Mouse (Mus musculus) E14TG2a.4 (cell line): ENCODE measurements around the gene Ahcyl1.

Experiments
- H3K27me3 ChIP-seq: 2 replicates; pipeline ENCODE4 v1.6.1; 2014; ENCODE audit warnings: low read length, control low read depth; ENCODE audit not compliant: insufficient read depth
- H3K36me3 ChIP-seq: 2 replicates; pipeline ENCODE4 v1.6.1; 2014; ENCODE audit warnings: low read length, control low read depth; ENCODE audit not compliant: insufficient read depth
- H3K4me1 ChIP-seq: replicated peaks from 2 replicates; pipeline ENCODE4 v1.6.1; 2014; ENCODE audit warnings: low read depth, low read length, control low read depth
- H3K4me3 ChIP-seq: replicated peaks from 2 replicates; pipeline ENCODE4 v1.5.1; 2014; ENCODE audit warnings: mild to moderate bottlenecking, low read length
- H3K9me3 ChIP-seq: 2 replicates; pipeline ENCODE4 v1.6.1; 2014; ENCODE audit warnings: low read length, control low read depth
- CTCF ChIP-seq: conservative IDR thresholded peaks from 2 replicates; pipeline ENCODE4 v1.5.1; 2014; ENCODE audit warnings: low read length
- NANOG ChIP-seq: IDR thresholded peaks from 2 replicates; pipeline ENCODE4 v1.6.1; 2014; ENCODE audit warnings: borderline replicate concordance, low read length, mixed read lengths
- POU5F1 ChIP-seq: IDR thresholded peaks from 2 replicates; pipeline ENCODE4 v1.6.1; 2014; ENCODE audit warnings: low read length, borderline replicate concordance

Ahcyl1 gene

GRCm38 (mm10) chr3:107714276-107714933, 18.0 kb upstream of the Ahcyl1 start:
- Histone ChIP-seq H3K4me1 (peaks cover 12% of the 10 kb centered on the region), H3K27me3 (no peaks in the 10 kb centered on the region), H3K36me3 (no peaks in the 10 kb centered on the region), H3K4me3 (no peak overlapping the region), H3K9me3 (no peaks in the 10 kb centered on the region)
- TF ChIP-seq POU5F1 (no peak), NANOG (no peak), CTCF (no peak)

GRCm38 (mm10) chr3:107712081-107712480, 15.7 kb upstream of the Ahcyl1 start:
- TF ChIP-seq NANOG: no peak
- TF ChIP-seq POU5F1: no peak
- no peak for TF ChIP-seq CTCF
- Histone ChIP-seq H3K4me1 (peaks cover 12% of the 10 kb centered on the region), H3K36me3 (no peaks in the 10 kb centered on the region), H3K4me3 (no peak overlapping the region), H3K9me3 (no peaks in the 10 kb centered on the region), H3K27me3 (no peaks in the 10 kb centered on the region)

GRCm38 (mm10) chr3:107709156-107709555, 12.8 kb upstream of the Ahcyl1 start:
- TF ChIP-seq CTCF (no peak), POU5F1 (no peak), NANOG (no peak)
- H3K9me3 ChIP-seq: no peaks in the 10 kb centered on the region
- H3K27me3 ChIP-seq: no peaks in the 10 kb centered on the region
- peaks cover 12% of the 10 kb centered on the region for H3K4me1 ChIP-seq
- H3K36me3 ChIP-seq: no peaks in the 10 kb centered on the region
- H3K4me3 ChIP-seq: no peak overlapping the region

- no peak overlapping the region for H3K4me3 ChIP-seq
- H3K36me3 ChIP-seq: no peaks in the 10 kb centered on the region
- H3K4me1 ChIP-seq: peaks cover under 1% of the 10 kb centered on the region
- H3K27me3 ChIP-seq: peaks cover 5% of the 10 kb centered on the region; the same call in 1 of the 2 replicates
- no peaks in the 10 kb centered on the region for H3K9me3 ChIP-seq
- no peak for TF ChIP-seq CTCF
Observed at GRCm38 (mm10) chr3:107707239-107707638, 10.9 kb upstream of the Ahcyl1 start.

GRCm38 (mm10) chr3:107706164-107706563, 9.8 kb upstream of the Ahcyl1 start:
- H3K4me3 ChIP-seq: no peak overlapping the region
- peaks cover 5% of the 10 kb centered on the region for H3K27me3 ChIP-seq
- no peaks in the 10 kb centered on the region for H3K9me3 ChIP-seq
- no peaks in the 10 kb centered on the region; the same call in 1 of the 2 replicates for H3K4me1 ChIP-seq
- no peaks in the 10 kb centered on the region for H3K36me3 ChIP-seq
- no peak for TF ChIP-seq POU5F1
- no peak for TF ChIP-seq CTCF
- no peak for TF ChIP-seq NANOG

GRCm38 (mm10) chr3:107704371-107704705, 8.0 kb upstream of the Ahcyl1 start:
- Histone ChIP-seq H3K36me3 (no peaks in the 10 kb centered on the region), H3K9me3 (no peaks in the 10 kb centered on the region), H3K27me3 (peaks cover 5% of the 10 kb centered on the region), H3K4me3 (no peak overlapping the region), H3K4me1 (no peaks in the 10 kb centered on the region; the same call in 1 of the 2 replicates)
- no peak for TF ChIP-seq POU5F1
- no peak for TF ChIP-seq NANOG
- no peak for TF ChIP-seq CTCF

GRCm38 (mm10) chr3:107703675-107704370, 7.5 kb upstream of the Ahcyl1 start:
- peaks cover 5% of the 10 kb centered on the region for H3K27me3 ChIP-seq
- H3K4me3 ChIP-seq: no peak overlapping the region
- no peaks in the 10 kb centered on the region for H3K9me3 ChIP-seq

GRCm38 (mm10) chr3:107701767-107702394, 5.5 kb upstream of the Ahcyl1 start:
- TF ChIP-seq POU5F1: no peak
- peaks cover 5% of the 10 kb centered on the region for H3K27me3 ChIP-seq
- H3K4me1 ChIP-seq: peaks cover 3% of the 10 kb centered on the region

More at GRCm38 (mm10) chr3:107703675-107704370, 7.5 kb upstream of the Ahcyl1 start:
- Histone ChIP-seq H3K36me3 (no peaks in the 10 kb centered on the region), H3K4me1 (no peaks in the 10 kb centered on the region; the same call in 1 of the 2 replicates)
- TF ChIP-seq NANOG: no peak
- TF ChIP-seq POU5F1: no peak
- TF ChIP-seq CTCF: no peak

GRCm38 (mm10) chr3:107700625-107701024, 4.3 kb upstream of the Ahcyl1 start:
- TF ChIP-seq POU5F1 (no peak), NANOG (no peak), CTCF (no peak)
- Histone ChIP-seq H3K9me3 (no peaks in the 10 kb centered on the region), H3K27me3 (peaks cover 5% of the 10 kb centered on the region), H3K4me1 (peaks cover 6% of the 10 kb centered on the region), H3K36me3 (no peaks in the 10 kb centered on the region), H3K4me3 (no peak overlapping the region)

More at GRCm38 (mm10) chr3:107701767-107702394, 5.5 kb upstream of the Ahcyl1 start:
- no peaks in the 10 kb centered on the region for H3K36me3 ChIP-seq
- H3K4me3 ChIP-seq: no peak overlapping the region
- H3K9me3 ChIP-seq: no peaks in the 10 kb centered on the region
